Mouse (Mus musculus): ENCODE measurements around the gene Pan3.

Gene Pan3

DNA sequence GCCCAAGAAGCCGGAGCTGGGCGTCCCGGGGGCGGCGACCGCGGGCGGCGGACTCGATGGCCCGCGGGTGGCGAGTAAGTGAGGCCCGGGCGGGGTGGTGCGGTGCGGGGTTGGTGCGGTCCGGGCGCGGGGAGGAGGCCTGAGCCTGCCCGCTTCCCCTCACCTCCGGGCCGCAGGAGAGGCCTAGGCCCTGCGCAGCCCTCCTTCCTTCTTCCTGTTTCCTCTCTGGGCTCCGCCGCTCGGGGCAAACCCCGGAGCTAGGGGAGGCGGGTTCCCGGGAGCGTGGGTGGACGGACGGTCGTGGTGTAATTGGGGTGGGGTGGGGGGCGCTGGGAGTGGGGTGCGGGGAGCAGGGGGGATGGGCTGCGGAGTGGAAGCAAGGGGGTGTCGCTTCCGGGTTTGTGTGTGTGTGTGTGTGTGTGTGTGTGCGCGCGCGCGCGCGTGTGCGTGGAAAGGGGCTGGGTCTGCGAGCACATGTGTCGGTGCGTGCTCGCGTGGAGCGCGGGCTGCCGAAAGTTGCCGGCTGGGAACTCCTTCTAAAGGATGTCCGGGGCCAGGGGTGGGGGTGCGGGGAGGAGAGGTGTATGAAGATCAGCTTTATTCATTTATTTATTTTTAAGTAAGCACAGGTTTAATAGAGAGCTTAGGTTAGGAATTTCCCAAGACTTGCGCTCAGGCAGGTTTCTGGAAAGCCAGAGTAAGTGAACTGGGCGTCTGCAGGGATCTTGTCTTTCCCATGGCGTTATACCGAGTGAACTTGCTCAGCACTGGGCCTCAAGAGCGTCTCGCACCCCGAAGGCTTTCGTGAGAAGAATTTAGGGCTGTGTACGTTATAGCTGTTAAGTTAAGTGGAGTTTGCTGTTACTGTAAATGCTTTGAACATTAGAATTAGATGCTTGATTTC, 1.2 kb downstream of the Pan3 start:
- DNase-seq (ENCODE audit: low spot score in 2 of 2), result peak; percentile 74 to 85

DNA sequence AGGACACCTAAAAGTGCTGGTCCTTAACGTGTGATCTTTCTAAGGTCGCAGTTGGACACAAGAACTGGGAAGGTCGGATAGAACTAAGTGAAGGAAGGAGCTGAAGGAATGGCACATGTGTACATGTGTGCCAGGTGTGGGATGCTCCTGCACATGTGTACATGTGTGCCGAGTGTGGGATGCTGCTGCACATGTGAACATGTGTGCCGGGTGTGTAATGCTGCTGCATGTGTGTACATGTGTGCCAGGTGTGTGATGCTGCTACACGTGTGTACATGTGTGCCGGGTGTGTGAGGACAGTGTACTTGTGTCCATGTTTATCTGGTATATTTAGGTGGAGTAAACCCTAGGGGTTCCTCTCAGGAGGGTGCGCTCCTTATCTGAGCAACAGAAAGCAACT, 3.0 kb downstream of the Pan3 start:
- DNase-seq (ENCODE audit: low spot score in 2 of 2), result no peak

DNA sequence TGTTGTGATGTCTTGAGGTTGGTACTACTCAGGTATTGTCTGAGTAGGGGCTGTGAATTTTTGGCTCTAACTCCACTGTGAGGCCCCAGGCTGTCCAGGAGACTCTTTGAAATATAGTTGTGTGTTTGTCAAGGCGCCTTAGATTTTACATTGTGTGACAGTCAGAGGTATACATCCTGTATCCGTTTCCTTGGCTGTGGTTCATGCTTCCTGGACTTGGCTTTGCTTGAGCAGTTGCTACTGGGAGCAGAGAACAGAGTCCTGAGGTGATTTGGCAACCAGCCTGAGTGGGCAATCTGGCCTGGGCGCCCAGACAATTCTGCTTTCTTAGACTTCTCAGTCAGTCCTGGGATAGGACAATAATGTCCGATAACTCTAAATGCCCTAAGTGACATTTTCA, 5.3 kb downstream of the Pan3 start:
- DNase-seq (ENCODE audit: low spot score in 2 of 2), result no peak

DNA sequence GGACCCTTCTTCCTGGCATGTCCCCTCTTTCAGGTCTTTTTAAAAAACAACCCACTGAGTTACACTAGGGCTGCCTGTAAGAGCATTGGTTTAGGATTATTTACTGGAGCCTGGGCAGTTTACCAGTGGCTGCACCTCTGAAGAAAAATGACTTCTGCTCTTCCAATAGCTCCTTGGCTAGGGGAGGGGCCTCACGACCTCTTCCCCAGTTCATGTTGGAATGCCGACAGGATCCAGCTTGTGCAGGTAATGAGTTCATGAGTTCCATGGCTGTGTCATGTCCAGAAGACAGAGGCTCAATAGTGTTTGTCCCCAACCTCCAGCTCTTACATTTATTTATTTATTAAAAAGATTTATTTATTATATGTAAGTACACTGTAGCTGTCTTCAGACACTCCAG, 5.8 kb downstream of the Pan3 start:
- no peak for DNase-seq (ENCODE audit: low spot score in 2 of 2)

DNA sequence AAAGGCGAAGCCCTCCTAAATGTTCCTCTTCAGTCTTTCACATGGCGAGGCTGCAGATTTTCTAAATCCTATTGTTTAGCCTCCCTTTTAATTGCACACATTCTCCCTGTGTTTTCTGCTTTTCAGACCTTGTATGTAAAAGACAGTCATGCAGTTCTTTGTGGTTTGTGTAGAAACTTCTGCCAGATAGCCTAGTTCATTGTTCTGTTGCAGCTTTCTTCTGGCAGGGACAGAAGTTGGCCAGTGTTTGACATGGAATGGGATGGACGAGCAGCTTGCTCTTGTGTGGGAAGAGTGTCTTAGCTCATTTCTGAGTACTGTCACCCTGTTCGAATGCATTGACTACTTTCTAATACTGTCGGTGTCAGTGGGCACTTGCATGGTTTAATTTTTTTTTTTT, 6.5 kb downstream of the Pan3 start:
- DNase-seq (ENCODE audit: low spot score in 2 of 2), result no peak

DNA sequence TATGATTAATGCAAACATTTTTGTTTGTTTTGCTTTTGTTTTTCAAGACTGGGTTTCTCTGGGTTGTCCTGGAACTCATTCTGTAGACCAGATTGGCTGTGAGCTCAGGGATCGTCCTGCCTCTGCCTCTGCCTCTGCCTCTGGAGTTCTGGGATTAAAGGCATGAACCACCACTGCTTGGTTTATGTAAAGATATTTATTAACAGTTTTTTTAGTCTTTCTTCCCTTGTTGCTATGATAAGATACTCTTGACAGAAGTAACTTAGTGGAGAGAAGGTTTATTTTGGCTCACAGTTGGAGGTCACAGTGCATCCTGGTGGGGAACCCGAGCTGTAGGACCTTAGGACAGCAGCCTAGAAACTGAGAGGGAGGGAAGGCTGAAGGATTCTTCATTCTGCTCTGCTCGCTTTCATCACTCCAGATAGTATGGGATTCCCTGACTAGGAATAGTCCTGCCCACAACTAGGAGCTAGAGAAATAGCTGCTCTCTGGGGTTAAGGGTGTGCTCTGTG, 11.1 kb downstream of the Pan3 start:
- no peak for DNase-seq (ENCODE audit: low spot score in 2 of 2)

DNA sequence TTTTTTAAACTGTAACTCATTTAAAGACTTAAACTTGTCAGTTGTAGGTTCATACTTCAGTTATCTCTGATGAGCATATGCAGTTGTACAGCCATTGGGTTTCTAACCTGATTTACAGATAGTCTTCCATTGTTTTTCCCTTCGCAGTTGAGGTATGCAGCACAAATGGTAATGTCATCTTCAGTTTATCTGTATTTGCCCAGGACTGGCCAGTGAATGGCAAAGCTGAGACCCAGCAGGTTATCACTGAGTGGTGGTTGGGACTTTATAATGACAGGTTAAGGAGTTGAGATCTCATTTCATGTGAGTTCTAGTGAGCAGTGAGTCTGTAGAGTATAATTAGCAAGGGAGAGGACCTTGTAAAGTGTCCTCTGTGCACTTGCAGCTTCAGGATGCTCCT, 12.0 kb downstream of the Pan3 start:
- DNase-seq (ENCODE audit: low spot score in 2 of 2), result no peak

DNA sequence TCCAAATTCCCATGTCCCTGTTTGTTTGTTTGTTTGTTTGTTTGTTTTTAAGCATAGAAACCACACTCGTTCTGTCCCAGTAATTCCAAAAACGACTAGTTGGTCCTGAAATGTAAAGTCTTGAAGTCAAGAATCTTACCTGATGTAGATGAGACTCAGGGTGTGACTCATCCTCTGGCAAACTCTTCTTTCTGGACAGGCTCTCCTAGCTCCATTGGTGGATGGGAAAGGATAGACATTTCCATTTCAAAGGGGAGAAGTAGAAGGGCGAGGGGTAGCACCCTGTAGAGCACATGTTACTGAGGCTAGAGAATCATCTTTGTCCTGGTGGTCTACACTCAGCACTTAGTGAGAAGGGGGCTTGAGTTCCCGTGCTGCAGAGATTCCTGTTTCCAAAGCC, 12.8 kb downstream of the Pan3 start:
- no peak for DNase-seq (ENCODE audit: low spot score in 2 of 2)

DNA sequence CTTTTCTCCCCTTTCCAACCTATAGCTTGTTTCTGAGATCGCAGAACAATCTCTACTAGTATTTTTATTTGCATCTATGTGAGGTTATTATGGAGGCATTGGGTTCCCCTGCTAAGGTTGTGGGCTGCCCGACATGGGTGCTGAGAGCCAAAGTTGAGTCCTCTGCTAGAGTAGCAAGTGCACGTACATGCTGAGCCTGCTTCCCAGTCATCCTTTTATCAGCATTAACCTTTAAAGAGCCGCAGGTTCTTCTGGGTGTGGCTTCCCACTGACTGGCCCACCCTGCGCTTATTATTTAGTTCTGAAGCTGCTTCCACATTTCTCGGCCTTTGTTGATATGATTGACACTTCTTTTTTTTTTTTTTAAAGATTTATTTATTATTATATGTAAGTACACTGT, 14.3 kb downstream of the Pan3 start:
- DNase-seq (ENCODE audit: low spot score in 2 of 2), result no peak

DNA sequence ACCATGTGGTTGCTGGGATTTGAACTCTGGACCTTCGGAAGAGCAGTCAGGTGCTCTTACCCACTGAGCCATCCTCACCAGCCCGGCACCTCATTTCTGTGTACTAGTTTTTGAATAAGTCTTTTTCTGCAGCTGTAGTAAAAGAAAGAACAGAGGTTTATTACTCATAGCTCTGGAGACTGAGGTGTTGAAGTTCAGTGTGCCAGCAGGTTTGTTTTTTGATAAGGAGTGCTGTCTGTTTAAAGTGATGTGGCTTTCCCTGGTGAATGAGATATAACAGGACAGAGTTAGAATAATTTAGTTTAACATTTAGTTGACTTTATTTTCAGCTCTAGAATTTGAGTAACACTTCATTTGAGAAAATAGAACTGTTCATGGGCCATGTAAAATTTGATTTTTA, 14.8 kb downstream of the Pan3 start:
- DNase-seq (ENCODE audit: low spot score in 2 of 2), result no peak

DNA sequence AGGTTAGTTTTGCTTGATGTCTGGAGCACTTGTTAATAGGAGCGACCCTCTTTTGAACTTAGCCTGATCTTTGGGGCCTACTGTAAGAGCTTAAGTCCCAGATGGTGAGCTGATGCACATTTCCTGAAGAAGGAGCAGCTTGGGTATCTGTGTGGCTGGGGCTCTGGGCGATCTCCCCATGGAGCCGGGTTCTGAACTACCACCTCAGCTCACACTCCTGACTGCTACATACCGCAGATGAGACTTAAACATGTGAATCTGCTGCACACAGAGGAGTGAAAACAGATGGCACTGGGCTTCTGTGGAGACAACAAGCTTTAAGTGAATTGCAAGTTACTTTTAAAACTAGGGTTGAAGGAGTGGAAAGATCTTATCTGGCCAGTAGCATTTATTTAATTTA, 15.3 kb downstream of the Pan3 start:
- no peak for DNase-seq (ENCODE audit: low spot score in 2 of 2)

DNA sequence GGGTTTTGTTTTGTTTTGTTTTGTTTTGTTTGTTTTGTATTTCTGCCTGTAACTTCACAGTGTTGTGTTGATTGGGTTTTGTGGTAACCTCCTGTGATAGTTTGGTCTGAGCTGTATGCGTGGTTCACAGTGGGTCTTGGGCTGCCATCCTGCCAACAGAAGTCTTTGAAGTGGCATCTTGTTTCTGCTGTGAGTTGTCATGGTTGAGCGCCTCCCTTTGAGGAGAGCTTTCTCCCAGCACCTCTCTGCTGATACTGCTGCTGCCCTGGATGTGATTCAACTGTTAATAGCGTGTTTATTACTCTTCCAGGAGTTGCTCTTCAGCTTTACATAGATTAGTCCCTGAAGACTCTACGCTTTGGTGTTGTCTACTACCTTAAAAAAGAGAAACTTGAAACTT, 18.6 kb downstream of the Pan3 start:
- no peak for DNase-seq (ENCODE audit: low spot score in 2 of 2)

DNA sequence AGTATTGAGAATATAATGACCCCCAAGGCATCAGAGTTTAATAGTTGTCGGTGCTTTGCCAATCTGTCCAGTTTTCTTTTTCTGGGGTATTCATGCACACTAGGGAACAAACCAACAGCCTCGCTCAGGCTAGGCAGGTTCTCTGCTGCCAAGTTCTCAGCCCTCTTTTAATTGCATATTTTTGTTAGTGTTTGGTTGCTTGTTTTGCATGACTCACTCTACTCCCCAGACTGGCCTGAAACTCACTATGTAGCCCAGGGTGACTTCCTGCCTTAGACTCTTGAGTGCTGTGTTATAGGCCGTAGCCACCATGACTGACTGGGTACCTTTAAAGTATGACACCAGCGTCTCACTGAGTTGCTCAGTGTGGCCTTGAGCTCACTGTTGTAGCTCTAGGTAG, 19.0 kb downstream of the Pan3 start:
- DNase-seq (ENCODE audit: low spot score in 2 of 2), result no peak

DNA sequence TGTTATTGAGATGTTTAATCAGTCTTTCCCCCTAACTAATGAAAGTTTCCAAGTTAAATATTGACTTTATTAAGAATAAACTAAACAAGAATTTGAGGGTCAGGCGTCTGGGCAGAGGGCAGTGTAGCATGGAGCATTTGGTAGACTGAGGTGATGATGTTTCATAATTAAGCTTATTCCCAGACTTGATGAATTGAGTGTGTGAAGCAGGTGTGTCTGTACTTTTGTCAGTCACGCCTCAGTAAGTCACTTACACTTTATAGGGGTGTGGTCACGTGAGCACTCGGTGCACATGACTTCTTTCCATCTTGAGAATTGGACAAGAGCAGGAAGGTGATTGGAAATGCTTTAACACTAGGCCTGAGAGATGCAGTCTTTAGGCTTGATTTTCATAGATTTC, 26.5 kb downstream of the Pan3 start:
- no peak for DNase-seq (ENCODE audit: low spot score in 2 of 2)

DNA sequence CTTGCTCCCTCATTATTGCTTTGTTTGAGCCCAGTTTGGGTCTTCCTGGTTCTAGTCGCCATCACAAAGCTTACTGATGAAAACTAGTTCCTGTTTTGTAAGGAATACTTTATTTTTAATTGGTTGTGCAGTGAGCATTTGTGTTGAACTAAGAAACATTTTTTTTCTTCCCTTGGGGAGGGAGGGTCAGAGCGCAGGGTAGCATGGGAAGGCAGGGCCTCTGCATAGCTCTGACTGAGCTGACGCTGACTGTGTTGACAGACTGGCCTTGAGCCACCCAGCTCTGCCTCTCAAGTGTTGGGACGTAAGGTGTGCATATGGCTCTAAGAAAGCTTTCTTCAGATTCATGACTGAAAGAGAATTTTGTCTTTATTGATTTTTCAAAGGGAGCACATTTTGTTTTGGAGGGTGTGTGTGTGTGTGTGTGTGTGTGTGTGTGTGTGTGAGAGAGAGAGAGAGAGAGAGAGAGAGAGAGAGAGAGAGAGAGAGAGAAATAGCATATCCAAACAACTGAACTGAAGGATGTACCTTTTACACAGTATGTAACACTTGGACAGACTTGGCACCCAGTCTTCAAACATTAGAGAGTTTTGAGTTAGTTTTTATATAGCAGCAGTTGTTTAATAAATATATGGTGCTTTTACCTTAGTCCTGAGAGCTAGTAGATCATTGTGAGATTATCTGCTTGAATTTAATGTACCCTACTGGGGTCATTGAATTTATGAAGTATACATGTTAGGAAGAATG, 30.0 kb downstream of the Pan3 start:
- no peak for DNase-seq (ENCODE audit: low spot score in 2 of 2)

DNA sequence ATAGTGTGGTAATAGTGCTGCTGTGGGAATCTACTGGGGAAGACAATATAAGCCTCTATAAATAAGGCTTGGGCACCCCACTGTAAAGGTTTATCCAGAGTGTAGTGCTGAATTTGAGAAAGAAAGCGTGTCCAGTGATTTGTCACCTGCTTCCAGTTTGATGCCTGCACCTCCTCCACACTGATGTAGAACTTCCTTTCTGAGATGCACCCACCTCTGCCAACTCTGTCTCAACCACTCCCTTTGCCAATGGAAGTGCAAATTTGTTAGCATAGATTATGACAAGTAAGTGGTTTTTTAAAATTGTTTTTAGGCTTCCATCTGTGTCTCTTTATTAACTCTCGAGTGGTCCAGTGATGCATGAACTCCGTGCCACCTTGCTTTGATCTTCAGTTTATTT, 33.3 kb downstream of the Pan3 start:
- DNase-seq (ENCODE audit: low spot score in 2 of 2), result no peak

DNA sequence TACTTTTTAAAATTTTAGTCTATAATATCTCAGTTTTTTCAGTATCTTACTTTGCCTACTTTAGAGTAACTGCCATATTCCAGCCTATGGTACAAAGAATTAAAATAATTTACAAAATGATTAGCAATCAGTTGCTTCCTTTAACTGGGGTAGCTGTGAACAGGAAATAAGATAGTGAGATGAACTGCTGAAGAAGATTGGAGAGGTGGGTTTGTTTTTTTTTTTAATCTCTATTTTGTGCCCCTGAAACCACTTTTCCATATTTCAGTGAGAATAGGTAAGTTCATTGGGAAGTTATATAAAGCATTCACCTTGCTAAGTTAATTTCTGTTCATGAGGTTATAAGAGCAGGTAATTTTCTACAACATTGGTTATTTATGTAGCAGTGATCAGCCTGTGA, 36.4 kb downstream of the Pan3 start:
- DNase-seq (ENCODE audit: low spot score in 2 of 2), result no peak

DNA sequence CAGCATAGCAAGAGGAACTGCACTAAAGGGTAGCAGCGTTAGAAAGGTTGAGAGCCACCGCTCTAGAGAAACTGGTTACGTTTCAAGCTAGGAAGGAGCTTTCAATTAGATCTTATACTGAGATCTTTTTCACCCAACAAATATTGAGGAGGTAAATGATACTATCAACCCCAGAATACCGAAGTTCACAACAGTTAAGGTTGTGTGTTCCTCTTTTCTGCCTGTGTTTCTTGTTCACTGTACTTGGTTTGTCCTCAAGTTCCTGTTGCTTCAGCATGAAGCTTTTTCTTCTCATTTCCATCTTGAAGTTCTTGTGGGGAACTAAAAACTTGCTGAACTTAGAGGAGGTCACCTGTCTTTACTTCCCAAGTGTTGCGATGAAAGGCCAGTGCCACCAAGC, 41.2 kb downstream of the Pan3 start:
- DNase-seq (ENCODE audit: low spot score in 2 of 2), result no peak

DNA sequence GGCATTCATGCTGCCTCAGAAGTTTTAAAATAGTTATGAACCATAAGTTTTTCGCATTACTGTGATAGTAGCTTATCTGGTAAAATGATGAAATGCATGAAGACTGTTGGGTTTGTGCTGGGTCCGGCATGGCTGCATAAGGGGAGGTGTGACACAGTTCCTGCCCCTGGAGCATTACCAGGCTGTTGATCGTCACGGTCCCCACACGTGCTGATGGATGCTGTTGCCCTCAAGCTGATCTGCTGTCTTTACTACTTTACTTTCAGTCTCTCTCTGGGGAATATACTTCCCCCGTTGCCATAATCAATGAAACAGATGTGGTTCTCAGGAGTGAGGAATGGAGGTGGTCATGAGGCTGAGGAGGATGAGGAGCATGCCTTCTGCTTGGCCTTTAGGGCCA, 43.1 kb downstream of the Pan3 start:
- DNase-seq (ENCODE audit: low spot score in 2 of 2), result no peak

DNA sequence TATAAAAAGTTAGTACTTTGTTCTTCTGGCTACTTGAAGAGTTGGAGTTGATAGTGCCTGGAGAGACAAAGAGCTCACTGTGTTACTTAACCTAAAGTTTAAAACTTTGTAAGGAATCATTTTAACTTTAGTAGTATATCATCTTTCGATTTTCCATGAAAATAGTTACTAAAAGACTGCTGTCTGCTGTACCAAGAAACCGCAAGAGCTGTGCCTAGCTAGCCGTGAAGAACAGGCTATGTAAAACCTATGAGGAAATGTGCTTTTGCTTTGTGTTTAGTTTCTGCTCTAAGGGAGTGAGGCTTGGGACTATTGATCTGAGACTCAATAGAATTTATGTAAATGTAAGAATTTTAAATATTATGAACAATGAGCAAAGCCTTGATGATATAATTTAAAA, 43.9 kb downstream of the Pan3 start:
- DNase-seq (ENCODE audit: low spot score in 2 of 2), result no peak

DNA sequence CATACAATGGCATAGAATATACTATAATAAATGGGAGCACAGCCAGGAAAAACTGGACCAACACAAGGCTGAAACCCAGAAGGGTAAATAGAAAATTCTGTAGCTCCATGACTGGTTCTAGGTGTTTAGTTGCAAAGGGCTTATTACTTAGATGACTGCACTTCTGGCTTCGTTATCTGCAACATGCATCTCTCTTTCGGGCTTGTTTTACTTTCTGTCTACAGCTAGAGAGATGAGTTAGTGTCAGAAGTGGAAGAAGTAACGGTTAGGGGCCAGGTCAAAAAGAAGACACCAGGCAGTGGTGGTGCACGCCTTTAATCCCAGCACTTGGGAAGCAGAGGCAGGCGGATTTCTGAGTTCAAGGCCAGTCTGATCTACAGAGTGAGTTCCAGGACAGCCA, 46.1 kb downstream of the Pan3 start:
- no peak for DNase-seq (ENCODE audit: low spot score in 2 of 2)

DNA sequence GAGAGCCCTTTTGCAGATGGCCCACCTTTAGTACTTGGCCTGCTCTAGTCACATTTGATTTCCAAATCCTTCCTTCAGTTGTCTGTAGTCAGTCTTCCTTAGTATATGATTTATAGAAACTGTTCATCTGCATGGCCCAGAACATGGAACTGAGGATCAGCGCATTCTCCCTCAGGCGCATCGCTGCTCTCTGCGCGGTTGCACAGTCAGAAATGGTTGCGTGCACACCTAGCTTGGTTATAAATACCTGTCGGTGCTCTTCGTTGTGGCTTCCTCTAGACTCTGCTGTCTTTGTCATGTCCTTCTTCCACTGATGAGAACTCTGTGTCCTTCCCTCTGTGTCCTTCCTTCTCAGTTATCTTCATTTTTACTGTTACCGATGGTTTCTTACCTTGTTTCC, 47.1 kb downstream of the Pan3 start:
- DNase-seq (ENCODE audit: low spot score in 2 of 2), result no peak

DNA sequence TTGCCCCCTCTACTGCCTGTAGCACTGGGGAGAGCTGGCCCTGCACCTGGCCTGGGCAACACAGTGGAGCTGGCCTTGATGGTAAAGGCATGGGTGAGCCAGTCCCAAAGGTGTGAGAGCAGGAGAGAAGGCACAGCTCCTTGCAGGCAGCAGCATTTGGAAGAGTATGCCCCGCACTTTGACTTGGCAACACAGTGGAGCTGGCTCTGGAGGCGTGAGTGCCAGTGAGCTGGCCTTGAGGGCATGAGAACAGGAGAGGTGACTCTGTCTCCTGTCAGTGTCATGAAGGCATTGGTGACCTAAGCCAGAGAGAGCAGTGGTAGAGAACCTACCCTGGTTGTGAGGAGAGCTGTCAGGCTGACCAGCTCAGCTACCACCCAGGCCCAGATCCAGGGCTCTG, 49.4 kb downstream of the Pan3 start:
- DNase-seq (ENCODE audit: low spot score in 2 of 2), result no peak
